Mouse (Mus musculus) MEL (cell line): ENCODE data around the gene Tmem44. TPM values are rescaled to one million over a fixed set of nuclear protein-coding genes. Genes with fewer than 3 reads are reported as not detected.

Experiments
- DNase-seq: peaks from one replicate; pipeline ENCODE4 v3.0.0; 2011; ENCODE audit warnings: low read depth, low spot score
- H3K27ac ChIP-seq: 2 replicates; pipeline ENCODE4 v1.5.1; 2012; ENCODE audit warnings: low read depth, mild to moderate bottlenecking, control low read depth, low read length, moderate library complexity; ENCODE audit not compliant: control insufficient read depth
- H3K27me3 ChIP-seq, 2 experiments: fragments of 150-350 bp in 1 of 2; sonication (generic) in 1 of 2; 2 replicates each; pipeline ENCODE4 v1.6.1; 2012; ENCODE audit warnings: low read length in 2 of 2, mild to moderate bottlenecking in 2 of 2, improper control_type of control experiment in 1 of 2, moderate library complexity in 1 of 2; ENCODE audit not compliant: insufficient read depth in 2 of 2, control insufficient read depth in 1 of 2
- H3K36me3 ChIP-seq, 2 experiments: 2 replicates each; pipeline ENCODE4 v1.6.1; 2012 to 2014; ENCODE audit warnings: low read length in 2 of 2, improper control_type of control experiment in 1 of 2, inconsistent platforms in 1 of 2, mild to moderate bottlenecking in 1 of 2; ENCODE audit not compliant: insufficient read depth in 2 of 2, control insufficient read depth in 1 of 2
- H3K4me1 ChIP-seq, 2 experiments: fragments of 150-350 bp in 1 of 2; sonication (generic) in 1 of 2; 2 replicates each; pipeline ENCODE4 v1.6.1; 2012; ENCODE audit warnings: low read length in 2 of 2, improper control_type of control experiment in 1 of 2, mild to moderate bottlenecking in 1 of 2; ENCODE audit not compliant: insufficient read depth in 2 of 2, control insufficient read depth in 1 of 2
- H3K4me3 ChIP-seq, 2 experiments: fragments of 150-350 bp in 1 of 2; sonication (generic) in 1 of 2; 2 replicates each; pipeline ENCODE4 v1.5.1; 2012; ENCODE audit warnings: low read depth in 2 of 2, low read length in 2 of 2, mild to moderate bottlenecking in 2 of 2, moderate library complexity in 2 of 2, control low read depth in 1 of 2, improper control_type of control experiment in 1 of 2; ENCODE audit not compliant: control insufficient read depth in 1 of 2, insufficient read depth in 1 of 2
- H3K79me2 ChIP-seq: 2 replicates; pipeline ENCODE4 v1.6.1; 2012; ENCODE audit warnings: mild to moderate bottlenecking, low read length, moderate library complexity; ENCODE audit not compliant: control insufficient read depth, poor library complexity, insufficient read depth
- H3K9ac ChIP-seq: 2 replicates; pipeline ENCODE4 v1.6.1; 2012; ENCODE audit warnings: low read depth, mild to moderate bottlenecking, control low read depth, low read length, moderate library complexity; ENCODE audit not compliant: control insufficient read depth, poor library complexity, severe bottlenecking
- H3K9me3 ChIP-seq: fragments of 150-350 bp; sonication (generic); replicated peaks from 2 replicates; pipeline ENCODE4 v1.6.1; 2012; ENCODE audit warnings: mild to moderate bottlenecking, low read length, improper control_type of control experiment, moderate library complexity; ENCODE audit not compliant: insufficient read depth
- BHLHE40 ChIP-seq: IDR thresholded peaks from 2 replicates; pipeline ENCODE4 v1.6.1; 2012; ENCODE audit warnings: low read depth, mild to moderate bottlenecking, inconsistent platforms, low read length, improper control_type of control experiment, borderline replicate concordance
- HCFC1 ChIP-seq: IDR thresholded peaks from 2 replicates; pipeline ENCODE4 v1.6.1; 2012; ENCODE audit warnings: low read depth, mild to moderate bottlenecking, inconsistent platforms, low read length, improper control_type of control experiment, moderate library complexity
- KAT2A ChIP-seq: conservative IDR thresholded peaks from 2 replicates; pipeline ENCODE4 v1.6.1; 2012; ENCODE audit warnings: low read depth, low read length, improper control_type of control experiment, inconsistent platforms
- MAX ChIP-seq: IDR thresholded peaks from 2 replicates; pipeline ENCODE4 v1.6.1; 2011; ENCODE audit warnings: low read length, improper control_type of control experiment
- MAZ ChIP-seq: IDR thresholded peaks from 2 replicates; pipeline ENCODE4 v1.6.1; 2012; ENCODE audit warnings: low read depth, mild to moderate bottlenecking, inconsistent platforms, low read length, improper control_type of control experiment
- MEF2A ChIP-seq: IDR thresholded peaks from 2 replicates; pipeline ENCODE4 v1.6.1; 2014; ENCODE audit warnings: low read depth, mild to moderate bottlenecking, inconsistent platforms, low read length, improper control_type of control experiment; ENCODE audit not compliant: poor library complexity, insufficient replicate concordance, severe bottlenecking; ENCODE audit errors: extremely low read depth
- MXI1 ChIP-seq: IDR thresholded peaks from 2 replicates; pipeline ENCODE4 v1.6.1; 2011; ENCODE audit warnings: mild to moderate bottlenecking, low read depth, low read length, improper control_type of control experiment
- MYB ChIP-seq: IDR thresholded peaks from 2 replicates; pipeline ENCODE4 v1.6.1; 2011; ENCODE audit warnings: mild to moderate bottlenecking, low read depth, low read length, improper control_type of control experiment
- NELFE ChIP-seq: IDR thresholded peaks from 2 replicates; pipeline ENCODE4 v1.6.1; 2011; ENCODE audit warnings: low read depth, low read length, improper control_type of control experiment
- POLR2AphosphoS2 ChIP-seq: IDR thresholded peaks from 2 replicates; pipeline ENCODE4 v1.6.1; 2011; ENCODE audit warnings: low read length, improper control_type of control experiment
- RCOR1 ChIP-seq: IDR thresholded peaks from 2 replicates; pipeline ENCODE4 v1.6.1; 2012; ENCODE audit warnings: low read depth, mild to moderate bottlenecking, inconsistent platforms, low read length, improper control_type of control experiment
- SIN3A ChIP-seq: IDR thresholded peaks from 2 replicates; pipeline ENCODE4 v1.6.1; 2012; ENCODE audit warnings: low read length, improper control_type of control experiment, inconsistent platforms
- TBP ChIP-seq: IDR thresholded peaks from 2 replicates; pipeline ENCODE4 v1.8.0; 2011; ENCODE audit warnings: low read depth, low read length, improper control_type of control experiment
- TCF12 ChIP-seq: IDR thresholded peaks from 2 replicates; pipeline ENCODE4 v1.6.1; 2014; ENCODE audit warnings: low read depth, mild to moderate bottlenecking, inconsistent platforms, low read length, improper control_type of control experiment, moderate library complexity
- USF1 ChIP-seq: IDR thresholded peaks from 2 replicates; pipeline ENCODE4 v1.6.1; 2014; ENCODE audit warnings: low read depth, mild to moderate bottlenecking, inconsistent platforms, low read length, improper control_type of control experiment, moderate library complexity
- USF2 ChIP-seq, 2 experiments: IDR thresholded peaks; 2 replicates each; pipeline ENCODE4 v1.6.1; 2011 to 2012; ENCODE audit warnings: improper control_type of control experiment in 2 of 2, low read length in 2 of 2, borderline replicate concordance in 1 of 2, inconsistent platforms in 1 of 2, low read depth in 1 of 2, mild to moderate bottlenecking in 1 of 2; ENCODE audit not compliant: insufficient read depth in 1 of 2
- ZC3H11A ChIP-seq: IDR thresholded peaks from 2 replicates; pipeline ENCODE4 v1.6.1; 2012; ENCODE audit warnings: low read depth, mild to moderate bottlenecking, inconsistent platforms, low read length, improper control_type of control experiment
- ZKSCAN1 ChIP-seq: IDR thresholded peaks from 2 replicates; pipeline ENCODE4 v1.6.1; 2012; ENCODE audit warnings: low read depth, mild to moderate bottlenecking, inconsistent platforms, low read length, improper control_type of control experiment, moderate library complexity
- ZMIZ1 ChIP-seq: IDR thresholded peaks from 2 replicates; pipeline ENCODE4 v1.6.1; 2012; ENCODE audit warnings: low read depth, mild to moderate bottlenecking, inconsistent platforms, low read length, improper control_type of control experiment, moderate library complexity
- polyA plus RNA-seq, 2 experiments: library from polyadenylated mRNA; stranded (reverse) in 1 of 2; unstranded in 1 of 2; fragments of >175 nt in 1 of 2; fragments of >200 nt in 1 of 2; gene quantifications; 2 replicates each; pipeline versions ENCODE4 v1.2.1 to v1.2.4; 2012; ENCODE audit warnings: low replicate concordance in 2 of 2, low read depth in 1 of 2; ENCODE audit not compliant: insufficient read length in 2 of 2, insufficient read depth in 1 of 2, missing spikeins in 1 of 2
- total RNA-seq: library from RNA; depleted of rRNA; stranded (reverse); fragments of 300-350 nt; gene quantifications from 2 replicates; pipeline ENCODE4 v1.2.3, GENCODE M21; 2012

Tmem44 gene
- total and polyA plus RNA-seq, 3 experiments: 0.50 to 1.4 TPM; not detected in 1

GRCm38 (mm10) chr16:30486498-30486897, 64.1 kb downstream of the Tmem44 start:
- H3K27me3 ChIP-seq: no peaks in the 10 kb centered on the region; a peak in 1 of 4 replicates
- H3K4me1 ChIP-seq: 0 out of 4 replicates have a peak, but pooled peaks cover 0 to 3% of the 10 kb centered on the region in 2 experiments
- DNase-seq: no peak
- no peaks in the 10 kb centered on the region for H3K9me3 ChIP-seq
- no peak overlapping the region for H3K4me3 ChIP-seq
- no peak overlapping the region for H3K27ac ChIP-seq
- H3K79me2 ChIP-seq: no peaks in the 10 kb centered on the region
- TF ChIP-seq RCOR1 (no peak), TBP (no peak), MYB (no peak), NELFE (no peak), MXI1 (no peak), TCF12 (no peak), ZC3H11A (no peak), ZKSCAN1 (no peak), KAT2A (no peak), BHLHE40 (no peak), ZMIZ1 (no peak), SIN3A (no peak), USF2 (IDR thresholded peaks at IDR 0.05; ENCODE audit: borderline replicate concordance in 1 of 2, insufficient read depth in 1 of 2, low read depth in 1 of 2, low read length in 2 of 2) (no peak), USF1 (no peak), MEF2A (no peak), MAZ (no peak), MAX (no peak), POLR2AphosphoS2 (no peak), HCFC1 (no peak)
- no peaks in the 10 kb centered on the region for H3K36me3 ChIP-seq
- no peak overlapping the region for H3K9ac ChIP-seq

- Histone ChIP-seq H3K4me1 (no peaks in the 10 kb centered on the region), H3K9me3 (no peaks in the 10 kb centered on the region), H3K4me3 (no peak overlapping the region), H3K27ac (no peak overlapping the region), H3K36me3 (no peaks in the 10 kb centered on the region), H3K79me2 (no peaks in the 10 kb centered on the region), H3K27me3 (no peaks in the 10 kb centered on the region), H3K9ac (no peak overlapping the region)
- TF ChIP-seq MAX: no peak
- DNase-seq: no peak
Observed at GRCm38 (mm10) chr16:30477791-30478190, 72.9 kb downstream of the Tmem44 start.
